Mouse (Mus musculus): ENCODE data around the gene Cxcl14.

DNA sequence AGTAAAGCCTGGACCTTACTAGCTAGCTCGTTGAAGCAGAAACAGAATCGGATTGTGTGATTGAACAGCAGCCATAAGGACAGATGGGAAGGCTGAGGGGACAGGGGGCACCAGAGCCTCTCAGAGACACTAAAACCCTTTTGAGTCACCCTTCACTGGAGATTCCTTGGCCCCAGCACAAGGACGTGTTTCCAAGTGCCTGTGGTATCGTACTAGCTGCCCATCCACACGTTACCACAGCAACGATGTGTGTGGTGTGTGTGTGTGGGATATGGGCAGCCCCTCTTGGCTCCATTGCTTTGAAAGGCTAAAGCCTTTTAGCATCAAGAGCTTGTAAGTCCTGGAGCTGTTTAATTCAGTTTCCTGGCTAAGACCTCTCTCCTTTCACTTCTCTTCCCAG lies 33.4 kb upstream of the Cxcl14 start:
- TF ChIP-seq CTCF (IDR thresholded peaks at IDR 0.05; ENCODE audit: insufficient read depth, low read depth, low read length), result no peak
- TF ChIP-seq POLR2A (IDR thresholded peaks at IDR 0.05; ENCODE audit: insufficient read depth, low read depth, low read length), result no peak

Measured in olfactory bulb, adult 2 months (tissue).